Comparison of ENCODE assay signal across 10 mouse cellular contexts in the genomic region with DNA sequence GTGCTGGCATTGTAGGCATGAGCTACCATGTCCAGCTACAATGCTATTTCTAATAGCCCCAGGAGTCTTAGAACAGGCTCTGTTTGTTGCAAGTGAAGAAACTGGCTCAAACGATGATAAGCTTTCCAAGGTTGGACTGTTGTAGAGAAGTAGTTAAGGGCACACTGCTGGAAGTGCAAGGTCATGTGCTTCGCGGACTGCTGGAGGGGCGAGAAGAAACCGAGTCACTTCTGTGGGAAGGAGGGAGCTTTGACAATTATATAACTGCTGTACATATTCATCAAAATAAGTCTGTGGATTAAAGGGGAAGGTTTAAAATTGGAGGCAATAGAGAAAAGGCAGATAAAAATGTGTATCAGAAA. TPM values are rescaled to one million over a fixed set of nuclear protein-coding genes. Genes with fewer than 3 reads are reported as not detected.
DNase-seq lines count a peak whose midpoint lies in the region; ATAC-seq and TF ChIP-seq lines count a peak whose summit lies in the region.
"Had no signal": no experiment of that assay in that cellular context is flagged by ENCODE, and none has a peak within 500 bp of the region (broad histone marks: within the 10 kb centered on the region; RNA-seq: fewer than 3 reads in every experiment).

No protein-coding gene starts in this region.

- H3K4me3 ChIP-seq in hindbrain, embryonic 10.5 days = no peak overlapping the region
- H3K4me3 ChIP-seq in hindbrain, embryonic 14.5 days (replicated peaks; ENCODE audit: low read length) = no peak overlapping the region
- H3K4me3 ChIP-seq in ES-Bruce4 (ENCODE audit: low read depth, low read length) = no peak overlapping the region
- no peak overlapping the region for H3K4me3 ChIP-seq in brown adipose tissue, adult 24 weeks (ENCODE audit: insufficient read depth, low read depth, low read length)
- no peak overlapping the region for H3K4me3 ChIP-seq in intestine, embryonic 16.5 days (ENCODE audit: low read length)

- H3K4me2 ChIP-seq in hindbrain, embryonic 14.5 days (replicated peaks) = no peak overlapping the region
- H3K4me2 ChIP-seq in intestine, embryonic 16.5 days (ENCODE audit: low read depth, low read length) = peak overlapping the region; percentile 33; the same call in 1 of the 2 replicates

- 82% methylated on average over 5 of the region's 5 CpGs for WGBS in hindbrain, embryonic 10.5 days
- 77% methylated on average over 5 of the region's 5 CpGs for WGBS in hindbrain, embryonic 14.5 days
- WGBS in intestine, embryonic 16.5 days = 64% methylated on average over 5 of the region's 5 CpGs

- H3K27ac ChIP-seq in hindbrain, embryonic 10.5 days = peak overlapping the region; percentile 14; the same call in 1 of the 2 replicates
- H3K27ac ChIP-seq in hindbrain, embryonic 14.5 days = no peak overlapping the region
- H3K27ac ChIP-seq in ES-Bruce4 (ENCODE audit: insufficient read depth, low read length) = peak overlapping the region; percentile 42
- H3K27ac ChIP-seq in brown adipose tissue, adult 24 weeks (replicated peaks; ENCODE audit: low read depth, low read length) = peak overlapping the region; percentile 23; the same call in 1 of the 2 replicates
- peak overlapping the region; percentile 43 for H3K27ac ChIP-seq in intestine, embryonic 16.5 days (ENCODE audit: low read length)

- DNase-seq in hindbrain, embryonic 10.5 days (ENCODE audit: low spot score) = no peak
- no peak for DNase-seq in hindbrain, embryonic 14.5 days (ENCODE audit: low spot score)
- no peak for DNase-seq in cerebellum, adult 11-12 months
- no peak for DNase-seq in cerebellum, postnatal 36 days
- no peak for DNase-seq in spleen, postnatal 14 days (ENCODE audit: low spot score in 2 of 2)
- DNase-seq: gastrocnemius, postnatal 10 days; lung, adult 2 months had no signal

- no peak for TF ChIP-seq POLR2A in ES-Bruce4 (IDR thresholded peaks at IDR 0.05; ENCODE audit: insufficient read depth, low read length)

- TF ChIP-seq EP300 in ES-Bruce4 (IDR thresholded peaks at IDR 0.05; ENCODE audit: insufficient read depth, low read depth, low read length) = no peak

- H3K9me3 ChIP-seq in hindbrain, embryonic 10.5 days = no peaks in the 10 kb centered on the region
- H3K9me3 ChIP-seq in hindbrain, embryonic 14.5 days (ENCODE audit: control insufficient read depth, low read length) = no peaks in the 10 kb centered on the region
- H3K9me3 ChIP-seq in ES-Bruce4 (replicated peaks; ENCODE audit: control insufficient read depth, insufficient read depth, low read length, poor library complexity, severe bottlenecking) = no peaks in the 10 kb centered on the region
- no peaks in the 10 kb centered on the region for H3K9me3 ChIP-seq in intestine, embryonic 16.5 days (ENCODE audit: control insufficient read depth, low read length)

- H3K4me1 ChIP-seq in hindbrain, embryonic 10.5 days (replicated peaks) = 0 out of 2 replicates have a peak, but pooled peaks cover 8% of the 10 kb centered on the region
- H3K4me1 ChIP-seq in hindbrain, embryonic 14.5 days (replicated peaks; ENCODE audit: control insufficient read depth, insufficient read depth, low read length) = 0 out of 2 replicates have a peak, but pooled peaks cover 9% of the 10 kb centered on the region
- no peaks in the 10 kb centered on the region for H3K4me1 ChIP-seq in ES-Bruce4 (ENCODE audit: control insufficient read depth, insufficient read depth, low read length)
- peaks cover 10% of the 10 kb centered on the region for H3K4me1 ChIP-seq in brown adipose tissue, adult 24 weeks (ENCODE audit: control insufficient read depth, insufficient read depth, insufficient read length, low read length)
- peaks cover 6% of the 10 kb centered on the region for H3K4me1 ChIP-seq in intestine, embryonic 16.5 days (ENCODE audit: control insufficient read depth, insufficient read depth, low read length)

- no peak overlapping the region for H3K9ac ChIP-seq in hindbrain, embryonic 14.5 days
- 0 out of 2 replicates have a peak overlapping the region, but pooled peaks have one; percentile 2 for H3K9ac ChIP-seq in ES-Bruce4 (ENCODE audit: low read depth, poor library complexity, severe bottlenecking)
- no peak overlapping the region for H3K9ac ChIP-seq in intestine, embryonic 16.5 days (ENCODE audit: low read depth, low read length)

- H3K36me3 ChIP-seq in hindbrain, embryonic 10.5 days = peaks cover 13% of the 10 kb centered on the region
- no peaks in the 10 kb centered on the region for H3K36me3 ChIP-seq in hindbrain, embryonic 14.5 days (replicated peaks; ENCODE audit: control insufficient read depth, insufficient read depth)
- H3K36me3 ChIP-seq in ES-Bruce4 (ENCODE audit: control insufficient read depth, insufficient read depth, low read length, poor library complexity, severe bottlenecking) = no peaks in the 10 kb centered on the region
- H3K36me3 ChIP-seq in intestine, embryonic 16.5 days (ENCODE audit: control insufficient read depth, insufficient read depth, low read length) = no peaks in the 10 kb centered on the region

- no peak for TF ChIP-seq CTCF in ES-Bruce4 (IDR thresholded peaks at IDR 0.05; ENCODE audit: low read depth, low read length)

- no peaks in the 10 kb centered on the region for H3K27me3 ChIP-seq in hindbrain, embryonic 10.5 days (ENCODE audit: insufficient read depth, poor library complexity, severe bottlenecking)
- H3K27me3 ChIP-seq in hindbrain, embryonic 14.5 days (ENCODE audit: control insufficient read depth, insufficient read depth, low read length) = no peaks in the 10 kb centered on the region
- no peaks in the 10 kb centered on the region for H3K27me3 ChIP-seq in ES-Bruce4 (ENCODE audit: control insufficient read depth, insufficient read depth, low read length, poor library complexity, severe bottlenecking)
- no peaks in the 10 kb centered on the region for H3K27me3 ChIP-seq in intestine, embryonic 16.5 days (replicated peaks; ENCODE audit: control insufficient read depth, insufficient read depth, low read length)

- ATAC-seq in hindbrain, embryonic 14.5 days (ENCODE audit: low FRiP score) = no peak
- ATAC-seq in intestine, embryonic 16.5 days = 0 out of 2 replicates have a peak, but pooled peaks have one; percentile 29

RNA-seq across cellular contexts. Expression of a gene that starts 8.8 kb away (rescaled TPM):
- 179 and 194 TPM in 2 replicates for polyA plus RNA-seq in hindbrain, embryonic 10.5 days (2016; fragmentation: Nextera tagmentation; extraction: Ambion mirVana)
- 225 and 234 TPM in 2 replicates for polyA plus RNA-seq in hindbrain, embryonic 14.5 days (2014; fragmentation: Nextera tagmentation; extraction: Ambion mirVana)
- 71.7 and 76.9 TPM in 2 replicates for polyA plus RNA-seq in ES-Bruce4 (2011; ENCODE audit: insufficient read depth, insufficient read length, low read depth, missing spikeins)
- 62.4 and 72.7 TPM in 2 replicates for polyA plus RNA-seq in brown adipose tissue, adult 24 weeks (2012; ENCODE audit: insufficient read depth, insufficient read length, missing spikeins)
- polyA plus RNA-seq in intestine, embryonic 16.5 days (2015; fragmentation: Nextera tagmentation; extraction: Ambion mirVana) = 138 and 143 TPM in 2 replicates

RNA-seq across cellular contexts. Expression of a gene that starts 54.7 kb away (rescaled TPM):
- polyA plus RNA-seq in hindbrain, embryonic 10.5 days (2016; fragmentation: Nextera tagmentation; extraction: Ambion mirVana) = 86.8 and 92.9 TPM in 2 replicates
- polyA plus RNA-seq in hindbrain, embryonic 14.5 days (2014; fragmentation: Nextera tagmentation; extraction: Ambion mirVana) = 70.3 and 93.3 TPM in 2 replicates
- polyA plus RNA-seq in ES-Bruce4 (2011; ENCODE audit: insufficient read depth, insufficient read length, low read depth, missing spikeins) = 70.1 and 91.6 TPM in 2 replicates
- polyA plus RNA-seq in brown adipose tissue, adult 24 weeks (2012; ENCODE audit: insufficient read depth, insufficient read length, missing spikeins) = 6.1 and 8.3 TPM in 2 replicates
- 116 and 118 TPM in 2 replicates for polyA plus RNA-seq in intestine, embryonic 16.5 days (2015; fragmentation: Nextera tagmentation; extraction: Ambion mirVana)

RNA-seq across cellular contexts. Expression of a gene that starts 56.7 kb away (rescaled TPM):
- polyA plus RNA-seq in hindbrain, embryonic 10.5 days (2016; fragmentation: Nextera tagmentation; extraction: Ambion mirVana) = 7.2 and 9.4 TPM in 2 replicates
- 18.7 and 21.4 TPM in 2 replicates for polyA plus RNA-seq in hindbrain, embryonic 14.5 days (2014; fragmentation: Nextera tagmentation; extraction: Ambion mirVana)
- polyA plus RNA-seq in ES-Bruce4 (2011; ENCODE audit: insufficient read depth, insufficient read length, low read depth, missing spikeins) = 2.6 and 2.8 TPM in 2 replicates
- 2.7 and 3.0 TPM in 2 replicates for polyA plus RNA-seq in brown adipose tissue, adult 24 weeks (2012; ENCODE audit: insufficient read depth, insufficient read length, missing spikeins)
- 3.4 and 3.7 TPM in 2 replicates for polyA plus RNA-seq in intestine, embryonic 16.5 days (2015; fragmentation: Nextera tagmentation; extraction: Ambion mirVana)
